Mouse (Mus musculus): Measurements from ENCODE around the gene Celsr2. TPM values are rescaled to one million over a fixed set of nuclear protein-coding genes. Genes with fewer than 3 reads are reported as not detected.

The Celsr2 gene
- polyA plus RNA-seq, 1 experiment from 2014 or later: 7.3 TPM

Other genes with a start within 250 kb of the Celsr2 start
- 4.3 and 4.4 TPM in 2 replicates for gene Amigo1, start 229.2 kb downstream of the Celsr2 start, polyA plus RNA-seq (2015; fragmentation: Nextera tagmentation; extraction: Ambion mirVana)
- 1.8 and 2.1 TPM in 2 replicates for gene Cyb561d1, start 214.3 kb downstream of the Celsr2 start, polyA plus RNA-seq (2015; fragmentation: Nextera tagmentation; extraction: Ambion mirVana)
- 25.4 and 26.7 TPM in 2 replicates for gene Atxn7l2, start 204.6 kb downstream of the Celsr2 start, polyA plus RNA-seq (2015; fragmentation: Nextera tagmentation; extraction: Ambion mirVana)
- gene Sypl2, start 188.9 kb downstream of the Celsr2 start, polyA plus RNA-seq (2015; fragmentation: Nextera tagmentation; extraction: Ambion mirVana): 1.4 and 1.7 TPM in 2 replicates
- 318 and 331 TPM in 2 replicates for gene Psma5, start 158.6 kb downstream of the Celsr2 start, polyA plus RNA-seq (2015; fragmentation: Nextera tagmentation; extraction: Ambion mirVana)
- gene Sort1, start 131.5 kb downstream of the Celsr2 start, polyA plus RNA-seq (2015; fragmentation: Nextera tagmentation; extraction: Ambion mirVana): 10.6 TPM in 2 replicates
- gene Mybphl, start 50.6 kb downstream of the Celsr2 start, polyA plus RNA-seq (2015; fragmentation: Nextera tagmentation; extraction: Ambion mirVana): not detected in 2 replicates
- gene Psrc1, start 31.7 kb downstream of the Celsr2 start, polyA plus RNA-seq (2015; fragmentation: Nextera tagmentation; extraction: Ambion mirVana): 62.7 and 63.1 TPM in 2 replicates
- gene Sars, start 29.7 kb upstream of the Celsr2 start, polyA plus RNA-seq (2015; fragmentation: Nextera tagmentation; extraction: Ambion mirVana): 114 and 122 TPM in 2 replicates
- not detected in 2 replicates for gene 1700013F07Rik, start 118.6 kb upstream of the Celsr2 start, polyA plus RNA-seq (2015; fragmentation: Nextera tagmentation; extraction: Ambion mirVana)
- gene 5330417C22Rik, start 121.0 kb upstream of the Celsr2 start, polyA plus RNA-seq (2015; fragmentation: Nextera tagmentation; extraction: Ambion mirVana): 0.66 and 1.0 TPM in 2 replicates
- 46.4 and 47.8 TPM in 2 replicates for gene Tmem167b, start 146.9 kb upstream of the Celsr2 start, polyA plus RNA-seq (2015; fragmentation: Nextera tagmentation; extraction: Ambion mirVana)
- 42.1 and 42.3 TPM in 2 replicates for gene Taf13, start 156.1 kb upstream of the Celsr2 start, polyA plus RNA-seq (2015; fragmentation: Nextera tagmentation; extraction: Ambion mirVana)
- gene Wdr47, start 175.7 kb upstream of the Celsr2 start, polyA plus RNA-seq (2015; fragmentation: Nextera tagmentation; extraction: Ambion mirVana): 12.4 and 12.6 TPM in 2 replicates
- gene Clcc1, start 238.4 kb upstream of the Celsr2 start, polyA plus RNA-seq (2015; fragmentation: Nextera tagmentation; extraction: Ambion mirVana): 88.4 and 91.0 TPM in 2 replicates

Data from limb, embryonic 13.5 days (tissue).